Mouse (Mus musculus) embryo, embryonic 11 days (tissue): ENCODE data around the gene Prickle3.
"Not testable (repeated sequence)": the region's sequence is repeated elsewhere in the genome, so short reads cannot be mapped to it uniquely, and the experiment has no call there.

Experiments used
- DNase-seq: peaks from one replicate; pipeline ENCODE4 v3.0.0-alpha.2; 2015

Gene Prickle3

DNA sequence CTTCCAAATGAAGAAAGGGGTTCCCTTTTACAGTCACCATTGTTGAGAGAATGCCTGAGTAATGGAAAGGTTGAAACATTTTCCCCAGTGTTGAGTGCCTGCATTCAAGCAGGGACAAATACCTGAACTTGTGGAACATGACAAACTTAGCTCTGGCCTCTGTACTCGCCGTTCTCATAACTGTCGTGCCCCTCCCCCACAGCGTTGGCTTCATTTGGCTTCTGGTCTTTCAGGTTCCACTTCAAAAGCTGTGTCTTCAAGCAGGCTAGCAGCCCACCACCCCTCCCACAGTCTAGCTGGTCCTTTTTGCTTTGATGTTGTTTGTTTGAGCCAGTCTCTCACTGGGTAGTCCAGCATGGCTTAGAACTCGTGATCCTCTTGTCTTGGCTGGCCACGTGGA lies 15.7 kb downstream of the Prickle3 start:
- no peak for DNase-seq

DNA sequence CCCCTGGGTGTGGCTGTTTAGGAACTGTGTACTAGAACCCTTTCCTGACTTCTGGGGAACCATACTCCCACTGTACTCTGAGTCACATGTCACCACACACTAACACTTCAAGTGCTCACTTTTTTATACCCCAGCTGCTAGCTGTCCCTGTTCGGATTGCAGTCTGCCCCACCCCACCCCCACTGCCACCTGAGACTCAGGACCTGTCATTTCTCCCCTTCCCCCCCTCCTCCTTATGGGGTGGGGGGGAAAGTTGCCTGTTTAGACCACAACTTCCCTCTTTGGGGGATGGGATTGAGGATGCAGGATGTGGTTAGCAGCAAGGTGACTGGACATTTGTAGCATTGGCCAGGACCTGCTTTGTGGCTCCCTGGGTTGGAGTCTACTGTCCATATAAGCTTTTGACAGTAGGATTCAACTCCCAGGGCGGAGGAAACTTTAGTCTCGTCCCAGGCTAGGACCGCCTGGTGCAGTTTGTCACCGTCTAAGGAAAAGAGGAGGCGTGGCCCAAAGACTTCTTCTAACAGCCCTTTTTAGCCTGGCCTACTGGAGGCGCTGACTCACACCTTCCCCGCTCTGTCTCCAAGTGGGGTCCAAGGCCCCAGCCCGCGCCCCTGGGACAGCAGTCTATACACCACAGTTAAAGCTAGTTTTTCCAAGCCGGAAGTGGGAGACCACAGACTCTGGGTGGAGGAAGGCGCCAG lies 16.7 kb downstream of the Prickle3 start:
- DNase-seq: peak; percentile 34

DNA sequence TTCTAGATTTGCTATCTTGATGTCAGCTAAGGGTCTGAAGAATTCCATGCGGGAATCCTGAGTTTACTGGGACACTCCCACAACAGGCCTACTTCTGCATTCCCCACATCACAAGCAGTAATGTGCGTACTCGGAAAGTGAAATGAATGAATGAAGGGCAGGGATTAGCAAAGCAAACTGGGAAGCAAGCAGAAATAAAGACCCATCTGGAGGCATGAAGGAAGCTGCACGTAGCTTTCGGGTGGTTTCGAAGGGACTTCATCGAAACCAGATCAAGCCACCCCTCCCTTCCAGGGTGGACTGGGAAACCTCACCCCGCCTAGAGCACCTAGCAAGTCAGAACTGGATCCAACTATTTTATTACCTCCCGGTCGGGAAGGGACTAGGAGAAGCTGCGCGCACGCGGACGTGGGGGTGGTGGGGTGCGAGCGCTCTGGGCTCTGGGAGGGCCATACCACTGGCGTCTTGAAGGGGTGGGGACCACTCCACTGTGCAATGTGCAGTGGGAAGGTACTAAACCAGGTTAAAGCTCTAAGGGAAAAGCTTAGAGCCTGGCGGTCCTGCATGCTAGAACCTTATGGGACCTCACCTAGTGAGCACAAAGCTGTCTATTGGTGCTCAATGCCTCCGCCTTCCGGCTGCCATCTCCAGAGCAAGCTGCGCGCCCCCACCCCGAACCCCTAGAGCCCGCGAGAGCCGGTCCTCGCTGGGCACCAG lies 17.4 kb downstream of the Prickle3 start:
- peak; percentile 35 for DNase-seq

DNA sequence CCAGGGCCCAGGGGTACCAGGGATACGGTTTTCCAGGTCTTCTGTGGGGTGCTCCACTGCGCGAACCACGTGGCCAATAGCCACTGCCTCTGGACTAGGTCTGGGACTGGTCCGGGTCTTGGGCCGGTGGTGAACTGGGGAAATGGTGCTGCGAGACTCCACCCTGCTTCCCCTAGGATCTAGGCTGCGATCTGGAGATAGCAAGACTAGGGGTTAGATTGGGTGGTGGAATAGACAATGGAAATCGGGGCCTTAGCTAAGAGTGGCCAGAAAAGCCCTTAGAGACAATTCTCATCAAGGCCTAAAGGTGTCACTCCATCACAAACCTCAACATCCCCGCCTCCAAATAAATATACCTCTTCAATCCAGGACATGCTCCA lies 17.9 kb downstream of the Prickle3 start:
- no peak for DNase-seq

DNA sequence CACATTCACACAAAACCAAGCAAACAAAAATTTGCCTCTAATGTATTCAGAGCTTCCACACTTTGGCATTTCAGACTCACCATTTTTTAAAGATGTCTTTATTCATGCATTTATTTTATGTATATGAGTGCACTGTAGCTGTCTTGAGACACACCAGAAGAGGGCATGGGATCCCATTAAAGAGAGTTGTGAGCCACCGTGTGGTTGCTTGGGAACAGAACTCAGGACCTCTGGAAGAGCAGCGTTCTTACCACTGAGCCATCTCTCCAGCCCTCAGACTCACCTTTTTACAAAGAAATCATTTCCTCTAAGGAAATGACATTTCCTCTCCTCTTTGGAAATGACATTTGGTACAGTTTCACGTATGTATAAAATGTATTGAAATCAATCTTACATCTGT lies 21.9 kb downstream of the Prickle3 start:
- DNase-seq: no peak

DNA sequence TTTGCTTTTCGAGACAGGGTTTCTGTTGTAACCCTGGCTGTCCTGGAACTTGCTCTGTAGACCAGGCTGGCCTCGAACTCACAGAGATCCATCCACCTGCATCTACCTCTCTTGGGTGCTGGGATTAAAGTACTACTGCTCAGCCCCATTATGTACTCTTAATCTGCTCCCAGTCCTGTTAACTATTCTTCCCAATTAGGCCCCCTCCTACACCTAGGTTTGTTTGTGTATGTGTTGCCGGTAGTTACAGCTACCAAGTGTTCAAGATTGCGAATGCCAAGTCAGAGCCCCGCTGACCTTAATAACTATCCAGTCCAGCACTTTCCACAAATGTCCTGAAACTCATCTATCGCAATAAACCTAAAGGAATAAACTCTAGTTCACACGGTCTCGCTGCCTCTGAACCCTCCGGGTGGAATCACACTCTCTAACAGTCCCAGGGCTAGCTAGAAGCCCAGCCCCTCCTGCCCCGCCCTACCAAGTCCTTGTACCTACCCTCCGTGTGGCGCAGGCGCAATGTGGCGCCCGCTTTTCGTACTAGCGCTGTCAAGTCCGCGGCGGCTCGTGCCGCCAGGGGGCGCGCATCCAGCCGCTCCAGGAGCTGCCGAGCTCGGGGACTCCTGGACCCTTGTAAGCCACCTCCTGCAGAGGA lies 22.5 kb downstream of the Prickle3 start:
- peak; percentile 93 for DNase-seq

DNA sequence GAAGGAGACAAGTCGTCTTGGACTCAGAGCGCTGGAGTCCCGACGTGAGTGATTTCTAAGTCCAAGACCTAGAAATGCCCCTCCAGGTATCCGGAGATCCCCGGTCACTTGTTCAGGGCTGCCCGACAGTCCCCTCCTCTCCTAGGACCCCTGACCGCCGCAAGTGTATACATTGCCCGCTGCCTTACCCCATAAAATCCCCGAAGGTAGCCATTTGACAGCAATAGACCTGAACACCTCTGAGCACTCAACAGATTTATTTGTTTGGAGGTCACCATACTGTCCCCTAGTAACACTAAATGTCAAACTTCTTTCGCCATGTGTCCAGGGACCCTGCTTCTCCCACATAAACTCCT lies 23.0 kb downstream of the Prickle3 start:
- DNase-seq: no peak

DNA sequence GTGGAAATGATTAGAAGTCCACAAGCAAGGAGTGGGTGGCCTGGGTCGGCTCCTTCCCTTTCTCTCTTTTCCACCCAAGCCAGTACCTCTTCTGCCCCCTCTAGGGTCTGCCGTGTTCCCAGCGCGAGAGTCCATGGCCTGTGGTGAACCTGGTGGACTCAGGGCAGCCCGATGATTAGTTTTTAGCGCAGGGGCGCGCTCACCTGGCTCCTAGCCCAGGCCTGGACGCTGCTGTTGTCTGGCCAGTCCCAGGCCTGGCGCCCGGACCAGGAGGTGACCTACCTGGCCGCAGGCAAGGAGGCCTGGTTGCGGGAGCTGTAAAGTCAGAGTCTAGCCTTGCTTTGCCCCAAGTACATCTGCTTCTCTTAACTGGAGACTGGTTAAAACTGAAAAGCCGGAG lies 23.8 kb downstream of the Prickle3 start, which contains the start of gene Magix:
Magix (minus strand) TSS at position 388 of the 400 bp plus-strand sequence.
- no peak for DNase-seq

DNA sequence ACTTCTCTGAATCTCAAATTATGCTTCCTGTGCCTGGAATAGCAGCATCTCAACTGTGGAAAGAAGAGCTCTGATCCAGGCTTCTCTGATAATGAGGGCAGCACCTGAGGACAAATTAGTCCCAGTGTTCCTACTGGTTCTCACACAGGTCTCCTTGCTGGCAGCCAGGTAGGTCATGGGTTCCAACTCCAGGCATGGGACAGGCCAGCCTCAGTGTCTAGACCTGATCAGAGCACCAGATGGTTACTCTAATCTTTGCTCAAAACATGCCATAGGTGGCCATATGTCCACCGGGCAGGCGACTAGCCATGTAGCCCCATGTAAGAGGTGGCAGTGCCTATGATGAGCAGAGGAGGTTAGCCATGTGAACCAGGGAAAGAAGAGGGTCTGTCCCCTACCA lies 31.3 kb downstream of the Prickle3 start:
- no peak for DNase-seq

DNA sequence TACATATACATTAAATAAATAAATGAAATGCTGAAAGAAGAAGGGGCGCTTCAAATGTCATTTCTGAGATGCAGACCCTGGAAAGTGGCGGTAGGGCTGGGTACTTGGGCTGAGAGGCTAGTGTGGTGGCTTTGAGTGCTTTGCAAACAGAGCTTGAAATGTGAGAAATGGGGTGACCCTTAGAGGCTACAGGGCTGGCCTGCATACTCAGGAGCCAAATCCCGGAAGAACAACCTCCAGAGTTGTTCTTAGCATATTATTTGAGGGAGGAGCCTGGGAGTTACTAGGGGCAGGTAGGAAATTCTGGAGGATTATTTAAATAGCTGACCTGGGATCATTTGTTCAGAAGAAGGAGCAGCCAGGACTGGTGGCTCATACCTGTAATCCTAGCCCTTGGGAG lies 33.4 kb downstream of the Prickle3 start:
- DNase-seq: no peak

DNA sequence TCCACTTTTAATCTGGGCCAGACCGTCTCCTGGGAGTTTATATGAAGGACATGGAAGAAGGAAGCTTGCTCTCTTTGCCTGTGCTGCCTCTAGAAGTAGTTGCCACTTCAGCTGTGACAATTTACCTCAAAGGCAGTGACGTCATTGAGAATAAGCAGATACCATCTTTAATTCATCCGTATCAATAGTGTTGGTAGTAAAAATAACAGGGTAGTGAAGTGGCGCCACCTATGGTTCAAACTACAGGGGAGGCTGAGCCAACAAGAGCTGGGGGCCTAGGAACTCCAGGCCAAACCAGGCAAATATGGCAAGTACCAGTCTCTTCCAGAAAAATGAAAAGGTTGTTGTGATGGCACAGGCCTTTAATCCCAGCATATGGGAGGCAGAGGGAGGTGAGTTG lies 35.8 kb downstream of the Prickle3 start:
- DNase-seq: no peak

DNA sequence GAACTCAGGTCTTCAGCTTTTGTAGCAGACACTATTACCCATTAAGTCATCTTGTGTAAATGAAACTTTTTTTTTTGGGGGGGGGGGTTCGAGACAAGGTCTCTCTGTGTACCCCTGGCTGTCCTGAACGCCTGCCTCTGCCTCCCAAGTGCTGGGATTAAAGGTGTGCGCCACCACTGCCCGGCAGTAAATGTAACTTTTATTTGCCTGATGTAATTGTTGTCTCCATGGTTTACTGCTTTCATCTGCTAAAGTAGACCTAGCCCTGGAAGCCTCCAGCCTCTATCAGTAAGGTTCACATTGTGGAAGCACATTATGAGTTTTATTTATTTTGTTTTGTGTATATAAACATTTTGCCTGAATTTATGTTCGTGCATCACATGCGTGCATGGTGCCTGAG lies 39.5 kb downstream of the Prickle3 start:
- no peak for DNase-seq

DNA sequence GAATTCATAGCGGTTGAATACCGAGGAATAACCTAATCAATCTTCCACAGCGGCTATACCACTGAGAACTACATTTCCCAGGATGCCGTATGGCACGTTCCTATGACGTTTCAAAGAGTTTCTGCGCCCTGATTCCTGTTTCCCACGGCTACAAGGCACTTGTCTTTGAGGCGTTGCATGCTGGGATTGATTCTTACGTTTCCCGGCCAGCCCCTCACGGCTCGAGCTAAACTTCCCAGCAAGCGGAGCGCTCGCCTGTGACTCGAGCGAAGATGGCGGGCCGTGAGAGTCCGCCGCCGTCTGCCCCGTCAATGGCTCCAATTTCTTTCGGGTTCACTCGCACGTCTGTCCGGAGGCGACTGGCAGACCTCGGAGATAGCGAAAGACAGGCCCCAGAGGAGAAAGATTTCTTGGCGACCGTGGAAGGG lies 39.9 kb downstream of the Prickle3 start, which contains the start of gene Gpkow:
Gpkow (plus strand) TSS at position 178 of the 428 bp plus-strand sequence.
- peak; percentile 92 for DNase-seq

DNA sequence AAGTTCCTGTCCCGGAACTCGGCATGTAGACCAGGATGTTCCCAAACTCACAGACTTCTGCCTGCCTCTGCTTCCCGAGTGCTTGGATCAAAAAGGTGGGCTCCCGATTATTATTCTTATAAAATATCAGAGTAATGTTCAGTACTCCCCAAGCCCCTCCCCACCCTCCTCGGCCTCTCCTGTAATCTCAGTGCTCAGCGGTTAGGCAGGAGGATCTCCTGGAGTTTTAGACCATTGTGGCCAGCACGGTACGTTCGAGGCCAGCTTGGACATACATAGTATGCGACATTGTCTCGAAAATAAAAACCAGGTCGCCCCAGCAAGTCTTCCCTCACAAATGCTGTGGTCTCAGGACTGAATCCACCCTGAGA lies 56.7 kb downstream of the Prickle3 start:
- not testable (repeated sequence) for DNase-seq

DNA sequence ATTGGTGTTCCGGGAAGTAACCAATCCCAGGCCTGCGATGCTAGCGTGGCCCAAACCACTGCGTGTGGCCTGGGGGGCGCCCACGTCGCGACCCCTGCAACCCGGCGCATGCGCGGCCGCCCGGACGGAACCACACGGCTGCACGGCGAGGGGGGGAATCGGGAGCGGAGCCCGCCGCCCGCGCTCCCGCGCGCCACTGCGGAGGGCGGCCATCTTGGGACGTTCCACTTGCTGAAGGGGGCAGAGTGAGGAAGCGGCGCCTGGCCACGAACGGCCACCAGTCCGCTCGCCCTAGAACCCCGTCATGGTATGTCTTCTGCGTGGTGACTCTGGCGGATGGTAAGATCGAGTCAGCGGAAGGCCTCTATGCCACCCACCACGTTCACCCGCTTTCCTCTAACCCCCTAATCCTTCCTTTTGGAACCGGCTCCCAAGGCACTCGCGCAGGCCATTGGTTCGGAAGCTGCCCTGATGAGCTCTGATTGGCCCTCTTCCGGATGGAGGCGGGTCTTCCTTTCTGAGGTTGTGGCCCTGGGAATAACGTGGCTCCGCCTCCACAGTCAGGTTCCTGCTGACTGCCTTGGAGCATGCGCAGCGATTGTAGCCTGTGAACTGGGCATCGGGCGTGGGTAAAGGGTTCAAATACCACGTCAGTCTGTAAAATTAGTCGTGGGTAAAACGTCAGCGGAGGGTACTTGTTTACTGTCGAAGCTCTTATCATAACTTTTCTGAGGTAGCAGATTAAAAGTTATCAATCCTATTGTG lies 57.3 kb downstream of the Prickle3 start, which contains the start of gene Wdr45:
Wdr45 (plus strand) TSS at position 199 of the 765 bp plus-strand sequence.
- DNase-seq: peak; percentile 93

DNA sequence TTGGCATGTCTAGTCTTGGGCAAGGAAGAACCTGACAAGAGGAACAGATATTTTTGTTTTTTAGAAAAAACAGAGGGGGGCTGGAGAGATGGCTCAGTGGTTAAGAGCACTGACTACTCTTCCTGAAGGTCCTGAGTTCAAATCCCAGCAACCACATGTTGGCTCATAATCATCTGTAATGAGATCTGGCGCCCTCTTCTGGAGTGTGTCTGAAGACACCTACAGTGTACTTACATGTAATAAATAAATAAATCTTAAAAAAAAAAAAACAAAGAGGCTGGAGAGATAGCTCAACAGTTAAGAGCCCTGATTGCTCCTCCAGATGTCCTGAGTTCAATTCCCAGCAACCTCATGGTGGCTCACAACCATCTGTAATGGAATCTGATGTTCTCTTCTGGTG lies 59.0 kb downstream of the Prickle3 start:
- DNase-seq: not testable (repeated sequence)
